Mouse (Mus musculus): ENCODE data around the gene Cks2. TPM values are rescaled to one million over a fixed set of nuclear protein-coding genes. Genes with fewer than 3 reads are reported as not detected.
A peak's percentile ranks its signal among the peaks of the same experiment; 100 is the strongest.

Cks2 gene
- polyA plus RNA-seq, 1 experiment, result 4.8 TPM

DNA sequence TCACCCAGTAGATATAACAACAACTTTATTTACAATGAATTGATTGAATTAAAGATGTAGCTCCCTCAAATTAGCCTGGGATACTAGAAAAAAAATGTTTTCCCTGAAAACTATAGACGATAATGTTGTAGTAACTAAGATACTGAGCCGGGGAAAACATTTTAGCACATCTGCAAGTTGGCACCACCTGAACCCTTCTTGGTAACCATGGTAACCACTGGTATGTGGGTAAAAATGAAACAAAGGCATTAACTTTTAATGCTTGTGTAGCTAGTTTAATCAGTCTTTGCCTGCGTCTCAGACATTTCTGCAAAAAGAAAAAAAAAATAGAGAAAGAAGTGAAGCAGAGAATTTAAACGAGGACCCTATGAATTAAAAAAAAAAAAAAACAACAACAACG, 33.5 kb upstream of the Cks2 start:
- 46% methylated on average over 5 of the region's 5 CpGs for WGBS
- no peak for DNase-seq
- Histone ChIP-seq H3K4me1 (ENCODE audit: control insufficient read depth, insufficient read depth, low read length) (0 out of 2 replicates have a peak, but pooled peaks cover 2% of the 10 kb centered on the region), H3K4me3 (replicated peaks; ENCODE audit: extremely low read depth, low read depth, low read length) (no peak overlapping the region)
- TF ChIP-seq POLR2A (IDR thresholded peaks at IDR 0.05; ENCODE audit: borderline replicate concordance, extremely low read depth, low read depth, low read length) (no peak), CTCF (IDR thresholded peaks at IDR 0.05; ENCODE audit: insufficient read depth, low read length) (no peak)

- Histone ChIP-seq H3K4me1 (ENCODE audit: control insufficient read depth, insufficient read depth, low read length) (0 out of 2 replicates have a peak, but pooled peaks cover 2% of the 10 kb centered on the region), H3K4me3 (replicated peaks; ENCODE audit: extremely low read depth, low read depth, low read length) (no peak overlapping the region)
- no peak for TF ChIP-seq POLR2A (IDR thresholded peaks at IDR 0.05; ENCODE audit: borderline replicate concordance, extremely low read depth, low read depth, low read length)
- no peak for TF ChIP-seq CTCF (IDR thresholded peaks at IDR 0.05; ENCODE audit: insufficient read depth, low read length)
- no peak for DNase-seq
- WGBS, result 36% methylated on average over 10 of the region's 10 CpGs
These were observed 29.2 kb upstream of the Cks2 start for GRCm38 (mm10) chr13:51615815-51616214.

DNA sequence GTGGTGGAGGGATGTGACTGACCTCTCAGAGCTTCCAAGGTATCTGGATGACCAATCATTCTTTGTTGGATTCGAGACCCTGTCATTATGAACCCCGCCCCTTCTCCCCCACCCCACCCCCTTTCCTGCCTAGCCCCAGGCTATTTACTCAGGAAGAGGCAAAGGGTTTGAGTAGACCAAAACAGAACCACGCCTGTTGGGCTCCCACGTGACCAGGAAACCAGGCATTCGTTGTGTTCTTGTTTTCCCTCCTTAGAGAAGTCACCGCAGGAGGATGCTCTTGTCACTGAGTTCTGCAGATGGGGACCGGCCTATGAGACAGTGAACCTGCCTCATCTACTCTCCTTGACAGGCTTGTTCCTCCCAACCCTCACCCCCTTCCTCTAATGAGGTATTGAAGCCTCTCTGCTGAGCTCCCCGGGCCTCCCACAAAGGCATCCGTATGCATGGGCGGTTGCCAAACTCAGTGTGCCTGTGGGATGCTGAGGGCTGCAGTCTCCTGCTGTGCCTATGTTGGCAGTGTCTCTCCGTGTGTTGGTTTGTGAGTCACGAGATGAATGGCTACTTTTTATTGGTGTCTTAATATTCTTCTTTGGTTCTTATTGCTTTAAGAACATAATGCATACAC, 28.5 kb upstream of the Cks2 start:
- WGBS, result 26% methylated on average over 12 of the region's 12 CpGs
- no peak for DNase-seq
- no peak for TF ChIP-seq CTCF (IDR thresholded peaks at IDR 0.05; ENCODE audit: insufficient read depth, low read length)
- TF ChIP-seq POLR2A (IDR thresholded peaks at IDR 0.05; ENCODE audit: borderline replicate concordance, extremely low read depth, low read depth, low read length), result no peak

DNA sequence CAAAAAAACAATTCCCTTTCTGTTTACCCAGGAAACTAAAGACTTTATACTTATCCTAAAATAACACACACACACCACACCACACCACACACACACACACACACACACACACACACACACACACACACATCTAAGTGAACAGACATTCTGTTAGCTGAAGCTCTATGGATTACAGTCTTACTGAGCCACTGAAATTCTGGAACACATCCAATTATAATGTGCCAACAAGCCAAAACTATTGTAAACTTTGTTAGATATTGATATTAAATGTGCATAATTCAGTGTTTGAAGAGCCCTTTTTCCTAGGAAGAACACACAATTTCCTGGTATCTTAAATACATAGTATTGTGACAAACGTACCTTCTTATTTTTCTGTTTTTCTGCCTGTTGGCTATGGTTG, 27.7 kb upstream of the Cks2 start:
- TF ChIP-seq CTCF (IDR thresholded peaks at IDR 0.05; ENCODE audit: insufficient read depth, low read length), result no peak
- no peak for TF ChIP-seq POLR2A (IDR thresholded peaks at IDR 0.05; ENCODE audit: borderline replicate concordance, extremely low read depth, low read depth, low read length)
- no peak for DNase-seq
- 55% methylated on average over 1 of the region's 1 CpGs for WGBS
- no peak overlapping the region for H3K4me3 ChIP-seq (replicated peaks; ENCODE audit: extremely low read depth, low read depth, low read length)
- no peaks in the 10 kb centered on the region for H3K4me1 ChIP-seq (ENCODE audit: control insufficient read depth, insufficient read depth, low read length)

More for the DNA sequence above, 28.5 kb upstream of the Cks2 start:
- Histone ChIP-seq H3K4me1 (ENCODE audit: control insufficient read depth, insufficient read depth, low read length) (no peaks in the 10 kb centered on the region), H3K4me3 (replicated peaks; ENCODE audit: extremely low read depth, low read depth, low read length) (no peak overlapping the region)

GRCm38 (mm10) chr13:51617861-51618260, 27.2 kb upstream of the Cks2 start:
- 23% methylated on average over 6 of the region's 6 CpGs for WGBS
- peak; percentile 55 for TF ChIP-seq CTCF (IDR thresholded peaks at IDR 0.05; ENCODE audit: insufficient read depth, low read length)
- no peak for TF ChIP-seq POLR2A (IDR thresholded peaks at IDR 0.05; ENCODE audit: borderline replicate concordance, extremely low read depth, low read depth, low read length)
- H3K4me3 ChIP-seq (replicated peaks; ENCODE audit: extremely low read depth, low read depth, low read length), result no peak overlapping the region
- peak; percentile 47 for DNase-seq
- H3K4me1 ChIP-seq (ENCODE audit: control insufficient read depth, insufficient read depth, low read length), result no peaks in the 10 kb centered on the region

DNA sequence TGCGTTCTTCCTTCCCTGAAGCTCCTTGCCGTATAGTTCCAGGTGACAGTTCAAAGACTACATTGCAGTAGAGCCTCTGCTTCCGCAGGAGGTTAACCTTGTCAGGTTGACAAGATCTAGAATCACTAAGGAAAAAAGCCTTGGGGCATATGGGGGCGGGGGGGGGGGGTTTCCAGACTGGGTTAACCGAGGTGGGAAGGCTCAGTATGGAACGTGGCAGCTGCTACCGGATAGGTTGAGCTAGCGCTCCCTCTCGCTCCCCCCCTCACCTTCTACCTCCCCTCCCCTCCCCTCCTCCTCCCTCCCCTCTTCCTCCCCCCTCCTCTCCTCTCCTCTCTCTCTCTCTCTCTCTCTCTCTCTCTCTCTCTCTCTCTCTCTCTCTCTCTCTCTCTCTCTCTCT, 26.4 kb upstream of the Cks2 start:
- TF ChIP-seq CTCF (IDR thresholded peaks at IDR 0.05; ENCODE audit: insufficient read depth, low read length) (no peak), POLR2A (IDR thresholded peaks at IDR 0.05; ENCODE audit: borderline replicate concordance, extremely low read depth, low read depth, low read length) (no peak)
- DNase-seq, result no peak
- Histone ChIP-seq H3K4me3 (replicated peaks; ENCODE audit: extremely low read depth, low read depth, low read length) (no peak overlapping the region), H3K4me1 (ENCODE audit: control insufficient read depth, insufficient read depth, low read length) (no peaks in the 10 kb centered on the region)
- WGBS, result 26% methylated on average over 9 of the region's 9 CpGs

GRCm38 (mm10) chr13:51622626-51623025, 22.4 kb upstream of the Cks2 start:
- no peaks in the 10 kb centered on the region for H3K4me1 ChIP-seq (ENCODE audit: control insufficient read depth, insufficient read depth, low read length)
- TF ChIP-seq CTCF (IDR thresholded peaks at IDR 0.05; ENCODE audit: insufficient read depth, low read length), result no peak
- no peak for TF ChIP-seq POLR2A (IDR thresholded peaks at IDR 0.05; ENCODE audit: borderline replicate concordance, extremely low read depth, low read depth, low read length)
- 76% methylated on average over 5 of the region's 5 CpGs for WGBS
- no peak for DNase-seq
- H3K4me3 ChIP-seq (replicated peaks; ENCODE audit: extremely low read depth, low read depth, low read length), result no peak overlapping the region

DNA sequence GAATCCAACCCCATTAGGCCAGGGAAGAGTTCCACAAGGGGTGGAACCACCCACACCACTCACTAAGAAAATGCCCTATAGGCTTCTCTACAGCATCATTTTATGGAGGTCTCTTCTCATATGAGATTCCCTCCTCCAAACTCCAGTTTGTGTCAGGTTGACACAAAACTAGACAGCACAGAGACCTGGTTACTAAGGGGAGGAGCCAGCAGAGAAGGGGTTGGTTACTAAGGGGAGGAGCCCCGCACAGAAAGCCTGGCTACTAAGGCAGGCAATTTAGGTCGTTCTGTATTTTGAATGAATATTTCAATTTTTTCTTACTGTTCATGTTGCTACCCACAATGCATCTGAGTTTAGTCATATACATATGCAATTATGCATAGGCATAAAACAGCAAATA, 21.4 kb upstream of the Cks2 start:
- WGBS, result 70% methylated on average over 2 of the region's 2 CpGs
- Histone ChIP-seq H3K4me3 (replicated peaks; ENCODE audit: extremely low read depth, low read depth, low read length) (no peak overlapping the region), H3K4me1 (ENCODE audit: control insufficient read depth, insufficient read depth, low read length) (no peaks in the 10 kb centered on the region)
- TF ChIP-seq POLR2A (IDR thresholded peaks at IDR 0.05; ENCODE audit: borderline replicate concordance, extremely low read depth, low read depth, low read length), result no peak
- no peak for TF ChIP-seq CTCF (IDR thresholded peaks at IDR 0.05; ENCODE audit: insufficient read depth, low read length)
- no peak for DNase-seq

- no peak overlapping the region for H3K4me3 ChIP-seq (replicated peaks; ENCODE audit: extremely low read depth, low read depth, low read length)
- WGBS, result 75% methylated on average over 6 of the region's 6 CpGs
- no peak for DNase-seq
- TF ChIP-seq CTCF (IDR thresholded peaks at IDR 0.05; ENCODE audit: insufficient read depth, low read length), result no peak
- no peak for TF ChIP-seq POLR2A (IDR thresholded peaks at IDR 0.05; ENCODE audit: borderline replicate concordance, extremely low read depth, low read depth, low read length)
- no peaks in the 10 kb centered on the region for H3K4me1 ChIP-seq (ENCODE audit: control insufficient read depth, insufficient read depth, low read length)
These were observed 16.7 kb upstream of the Cks2 start for GRCm38 (mm10) chr13:51628273-51628848.

DNA sequence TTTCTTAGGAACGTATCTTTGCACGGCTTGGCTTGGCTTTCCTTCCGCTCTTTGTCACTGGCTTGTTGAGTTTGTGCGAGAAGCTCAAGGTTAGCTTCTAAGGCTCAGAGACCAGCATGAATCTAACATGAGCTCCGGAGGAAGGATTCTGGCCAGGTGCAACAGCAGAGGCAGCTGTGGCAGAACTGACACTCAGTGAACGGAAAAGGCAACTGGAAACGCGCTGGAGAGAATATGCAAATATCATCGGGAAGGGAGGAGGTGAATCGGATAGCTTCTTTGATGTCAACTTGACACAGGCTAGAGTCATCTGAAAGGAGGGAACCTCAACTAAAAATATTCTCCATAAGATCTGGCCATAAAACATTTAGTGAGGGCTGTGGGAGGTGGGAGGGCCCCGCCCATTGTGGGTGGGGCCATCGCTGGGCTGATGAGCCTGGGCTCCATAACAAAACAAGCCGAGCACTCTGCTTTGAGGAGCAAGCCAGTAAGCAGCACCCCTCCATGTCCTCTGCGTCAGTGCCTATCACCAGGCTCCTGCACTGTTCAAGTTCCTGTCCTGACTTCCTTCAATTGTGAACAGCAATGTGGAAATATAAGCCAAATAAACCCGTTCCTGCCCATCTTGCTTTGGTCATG, 13.6 kb upstream of the Cks2 start:
- no peak for DNase-seq
- 74% methylated on average over 15 of the region's 15 CpGs for whole genome bisulfite sequencing
- TF ChIP-seq POLR2A (IDR thresholded peaks at IDR 0.05; ENCODE audit: borderline replicate concordance, extremely low read depth, low read depth, low read length), result no peak
- TF ChIP-seq CTCF (IDR thresholded peaks at IDR 0.05; ENCODE audit: insufficient read depth, low read length), result no peak
- no peak overlapping the region for H3K4me3 ChIP-seq (replicated peaks; ENCODE audit: extremely low read depth, low read depth, low read length)
- no peaks in the 10 kb centered on the region for H3K4me1 ChIP-seq (ENCODE audit: control insufficient read depth, insufficient read depth, low read length)
